Mouse (Mus musculus) telencephalon, adult 2 months (tissue): ENCODE measurements around the gene Mroh2b.

Experiments
- DNase-seq: peaks from one replicate; pipeline ENCODE4 v3.0.0-alpha.2; 2011; ENCODE audit warnings: low read depth, low spot score

Gene Mroh2b

GRCm38 (mm10) chr15:4898437-4898836 is at the start of gene Mroh2b:
TSS of gene Mroh2b (plus strand) at chr15:4898737.
- no peak for DNase-seq

GRCm38 (mm10) chr15:4850015-4850414 is 48.5 kb upstream of the Mroh2b start:
- DNase-seq: no peak

- DNase-seq: no peak
Observed at GRCm38 (mm10) chr15:4894962-4895361, 3.6 kb upstream of the Mroh2b start.

- no peak for DNase-seq
Observed at GRCm38 (mm10) chr15:4934731-4935130, 36.2 kb downstream of the Mroh2b start.

GRCm38 (mm10) chr15:4973355-4973754 is 74.8 kb downstream of the Mroh2b start:
- DNase-seq: no peak

DNA sequence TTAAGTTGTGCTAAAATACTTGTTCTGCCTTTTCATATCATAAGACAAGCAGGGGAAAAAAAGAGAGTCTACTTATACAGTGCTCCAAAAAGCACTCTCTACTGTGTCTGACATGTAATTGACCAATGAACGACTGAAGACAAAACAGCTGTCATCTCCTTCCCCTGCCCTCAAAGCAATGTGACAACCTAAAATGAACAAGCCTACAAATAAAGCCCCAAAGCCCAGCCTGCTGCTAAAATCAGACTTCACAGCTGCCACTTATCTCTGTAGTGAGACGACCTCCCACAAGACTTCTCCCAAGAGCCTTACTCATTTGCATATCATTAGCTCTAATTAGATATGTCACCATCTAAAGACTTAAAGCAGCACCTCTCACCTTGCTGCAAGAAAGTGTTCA is 104.4 kb downstream of the Mroh2b start:
- DNase-seq: peak; percentile 46

DNA sequence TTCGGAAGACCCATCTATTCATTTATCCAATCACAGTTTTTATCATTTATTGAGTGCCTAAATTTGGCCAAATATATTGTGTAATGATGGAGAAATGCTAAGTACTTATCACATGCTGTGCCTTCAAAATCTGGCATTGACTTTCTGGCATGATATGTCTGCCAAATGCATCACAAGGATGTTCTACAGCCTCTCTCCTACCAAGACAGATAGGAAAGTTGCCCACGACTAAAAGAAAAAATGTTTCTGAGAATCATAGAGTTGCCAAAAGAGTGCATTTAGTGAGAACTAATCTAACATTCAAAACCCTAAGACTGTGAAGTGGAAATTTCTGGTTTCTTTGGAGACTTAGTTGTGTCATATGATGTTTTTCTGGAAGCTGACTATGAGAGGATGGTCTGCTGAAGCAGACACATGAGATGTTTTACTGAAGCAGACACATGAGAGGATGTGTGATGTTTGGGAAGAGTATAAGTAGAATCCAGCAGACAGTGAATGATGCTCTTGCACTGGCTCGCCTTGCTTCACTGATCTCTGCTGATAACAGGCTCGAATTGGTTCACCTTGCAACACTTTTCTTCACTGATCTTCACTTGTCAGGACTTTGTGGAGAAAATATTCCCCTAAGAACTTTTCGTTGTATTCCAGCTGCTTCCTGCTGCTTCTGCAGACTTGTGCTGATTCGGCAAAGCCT is 105.1 kb downstream of the Mroh2b start:
- DNase-seq: peak; percentile 69

- DNase-seq: no peak
Observed at GRCm38 (mm10) chr15:5009644-5010107, 111.1 kb downstream of the Mroh2b start.
